Mouse (Mus musculus) hindbrain, postnatal 0 days (tissue): Measurements from ENCODE around the gene Tspan31. TPM values are rescaled to one million over a fixed set of nuclear protein-coding genes. Genes with fewer than 3 reads are reported as not detected.

Experiments
- ATAC-seq: fragments of 200-750 bp; cut with Nextera tagmentation; 2 replicates; pipeline ENCODE4 v1.8.0; 2017; ENCODE audit warnings: mild to moderate bottlenecking, moderate TSS enrichment, moderate library complexity
- DNase-seq: peaks from one replicate; pipeline ENCODE4 v3.0.0-alpha.2; 2015; ENCODE audit warnings: low spot score
- H3K27ac ChIP-seq: fragments of 300-500 bp; sonication (generic); 2 replicates; pipeline ENCODE4 v1.5.1; 2014; ENCODE audit warnings: mild to moderate bottlenecking
- H3K27me3 ChIP-seq: fragments of 300-500 bp; sonication (generic); 2 replicates; pipeline ENCODE4 v1.6.1; 2014; ENCODE audit warnings: low read length, mixed read lengths; ENCODE audit not compliant: insufficient read depth
- H3K36me3 ChIP-seq: fragments of 300-500 bp; sonication (generic); 2 replicates; pipeline ENCODE4 v1.6.1; 2014; ENCODE audit warnings: low read length, mixed read lengths; ENCODE audit not compliant: insufficient read depth
- H3K4me1 ChIP-seq: fragments of 300-500 bp; sonication (generic); 2 replicates; pipeline ENCODE4 v1.6.1; 2014; ENCODE audit warnings: antibody characterized with exemption, low read length, mixed read lengths; ENCODE audit not compliant: insufficient read depth
- H3K4me2 ChIP-seq: fragments of 300-500 bp; sonication (generic); 2 replicates; pipeline ENCODE4 v1.6.1; 2014; ENCODE audit warnings: low read depth, mild to moderate bottlenecking, low read length, moderate library complexity, mixed read lengths
- H3K4me3 ChIP-seq: fragments of 300-500 bp; sonication (generic); 2 replicates; pipeline ENCODE4 v1.5.1; 2014; ENCODE audit warnings: low read length
- H3K9ac ChIP-seq: fragments of 300-500 bp; sonication (generic); replicated peaks from 2 replicates; pipeline ENCODE4 v1.6.1; 2014; ENCODE audit warnings: mild to moderate bottlenecking, low read length, moderate library complexity, mixed read lengths
- H3K9me3 ChIP-seq: fragments of 300-500 bp; sonication (generic); 2 replicates; pipeline ENCODE4 v1.6.1; 2016; ENCODE audit warnings: low read length, mixed read lengths
- CTCF ChIP-seq: IDR thresholded peaks from 2 replicates; pipeline ENCODE4 v1.5.1; 2016; ENCODE audit warnings: antibody characterized with exemption, control low read depth, low read depth
- WGBS: fragments of 180-500 bp; shearing (Covaris S2); extraction: QIAGEN DNeasy Blood & Tissue Kit; methylation state at CpG from one replicate; pipeline ENCODE4 v1.1.7; 2014; 5-methylcytosine and 5-hydroxymethylcytosine counted together
- polyA plus RNA-seq: library from polyadenylated mRNA; unstranded; fragments of >200 nt; fragmentation: Nextera tagmentation; extraction: Ambion mirVana; gene quantifications from 2 replicates; pipeline ENCODE4 v1.2.1, GENCODE M21; 2015
- total RNA-seq: library from RNA; depleted of rRNA; stranded (reverse); fragments of >200 nt; gene quantifications from 2 replicates; pipeline ENCODE4 v1.2.3, GENCODE M21; 2014

Gene Tspan31
- total and polyA plus RNA-seq, 2 experiments from 2014 or later: 105 to 129 TPM

DNA sequence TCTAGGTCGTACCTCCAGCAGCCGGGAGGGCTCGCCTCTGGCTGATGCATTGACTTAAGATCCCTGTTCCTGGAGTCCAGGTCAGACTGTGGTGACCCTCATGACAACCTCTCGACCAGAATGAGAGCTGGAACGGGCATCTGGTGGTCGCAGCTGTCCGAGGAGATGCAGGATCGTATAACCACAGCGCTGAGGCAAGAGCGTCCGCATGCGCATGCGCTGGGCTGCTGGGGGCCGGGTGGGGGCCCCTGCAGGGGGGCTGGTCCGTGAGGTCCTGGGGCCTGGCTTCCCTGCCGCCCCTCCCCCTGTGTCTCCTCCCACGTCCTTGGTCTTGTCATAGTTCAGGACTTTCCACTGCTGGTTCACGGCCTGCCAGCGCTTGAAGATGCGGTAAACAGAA lies 13.6 kb downstream of the Tspan31 start:
- peaks cover 35% of the 10 kb centered on the region for H3K36me3 ChIP-seq
- 88% methylated on average over 20 of the region's 20 CpGs for WGBS
- no peak for ATAC-seq

DNA sequence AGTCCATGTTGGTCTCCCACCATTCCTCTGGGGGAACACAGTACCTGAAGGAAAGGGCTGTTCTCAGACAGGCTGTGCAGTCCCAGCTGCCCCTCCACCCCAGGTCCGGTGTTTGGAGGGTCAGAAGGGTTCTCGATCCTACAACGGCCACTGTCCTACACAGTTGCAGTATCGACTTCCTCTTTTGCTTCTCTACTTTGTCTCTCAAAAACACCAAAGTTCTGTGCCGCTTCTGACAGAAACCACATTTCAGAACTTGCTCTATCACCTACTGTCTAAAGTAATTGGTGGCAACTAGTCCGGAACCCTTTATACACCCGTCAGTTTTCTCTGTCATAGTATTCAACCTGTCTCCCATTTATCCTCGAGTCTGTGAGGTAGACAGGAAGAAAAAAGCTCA lies 14.7 kb downstream of the Tspan31 start:
- H3K4me3 ChIP-seq: no peak overlapping the region
- no peak overlapping the region for H3K4me2 ChIP-seq
- no peak for TF ChIP-seq CTCF
- WGBS: 94% methylated on average over 8 of the region's 8 CpGs
- H3K27me3 ChIP-seq: peaks cover 5% of the 10 kb centered on the region; the same call in 1 of the 2 replicates
- ATAC-seq (no peak), DNase-seq (no peak)
- no peak overlapping the region for H3K9ac ChIP-seq
- peaks cover 35% of the 10 kb centered on the region for H3K36me3 ChIP-seq
- H3K27ac ChIP-seq: no peak overlapping the region
- H3K9me3 ChIP-seq: no peaks in the 10 kb centered on the region
- no peaks in the 10 kb centered on the region for H3K4me1 ChIP-seq

More for the DNA sequence above, 13.6 kb downstream of the Tspan31 start:
- Histone ChIP-seq H3K9me3 (no peaks in the 10 kb centered on the region), H3K27me3 (no peaks in the 10 kb centered on the region), H3K4me1 (peaks cover 3% of the 10 kb centered on the region; the same call in 1 of the 2 replicates), H3K4me3 (no peak overlapping the region), H3K9ac (no peak overlapping the region), H3K27ac (no peak overlapping the region), H3K4me2 (no peak overlapping the region)
- TF ChIP-seq CTCF: no peak
- no peak for DNase-seq

DNA sequence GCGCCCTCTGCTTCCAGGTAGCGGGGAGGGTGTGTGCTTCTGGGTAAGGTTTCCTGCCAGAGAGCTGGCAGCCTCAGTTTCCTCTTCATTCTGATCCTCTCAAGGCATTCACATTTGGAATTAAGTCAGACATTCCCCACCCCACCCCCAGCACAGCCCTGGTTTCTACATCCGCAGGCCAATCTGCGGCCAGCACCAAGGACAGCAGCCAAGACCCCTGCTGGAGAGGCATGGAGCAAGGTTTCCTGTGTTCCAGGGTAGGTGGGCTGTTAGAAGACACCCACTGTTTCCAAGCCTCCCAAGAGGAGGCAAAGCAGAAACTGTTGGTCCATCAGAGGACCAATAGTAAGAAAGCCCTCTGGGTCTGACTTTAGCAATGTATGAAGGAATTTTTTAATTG lies 15.4 kb downstream of the Tspan31 start:
- peaks cover 35% of the 10 kb centered on the region for H3K36me3 ChIP-seq
- DNase-seq (no peak), ATAC-seq (no peak)
- H3K4me3 ChIP-seq: no peak overlapping the region
- no peak overlapping the region for H3K4me2 ChIP-seq
- 59% methylated on average over 4 of the region's 4 CpGs for WGBS
- no peak overlapping the region for H3K27ac ChIP-seq
- H3K27me3 ChIP-seq: peaks cover 12% of the 10 kb centered on the region; the same call in 1 of the 2 replicates
- no peak for TF ChIP-seq CTCF
- no peak overlapping the region for H3K9ac ChIP-seq
- H3K9me3 ChIP-seq: no peaks in the 10 kb centered on the region
- H3K4me1 ChIP-seq: no peaks in the 10 kb centered on the region; the same call in 1 of the 2 replicates

GRCm38 (mm10) chr10:127050119-127050474 lies 20.0 kb downstream of the Tspan31 start:
- no peak for TF ChIP-seq CTCF
- no peak overlapping the region for H3K27ac ChIP-seq
- H3K4me2 ChIP-seq: no peak overlapping the region
- H3K4me1 ChIP-seq: peaks cover 6% of the 10 kb centered on the region; the same call in 1 of the 2 replicates
- H3K9ac ChIP-seq: no peak overlapping the region
- H3K36me3 ChIP-seq: peaks cover 12% of the 10 kb centered on the region; the same call in 1 of the 2 replicates
- peaks cover 26% of the 10 kb centered on the region; the same call in 1 of the 2 replicates for H3K27me3 ChIP-seq
- no peaks in the 10 kb centered on the region for H3K9me3 ChIP-seq
- 24% methylated on average over 10 of the region's 10 CpGs for WGBS
- H3K4me3 ChIP-seq: no peak overlapping the region
- ATAC-seq (no peak), DNase-seq (no peak)

GRCm38 (mm10) chr10:127049395-127050118 lies 20.5 kb downstream of the Tspan31 start:
- Histone ChIP-seq H3K27ac (no peak overlapping the region), H3K4me1 (peaks cover 6% of the 10 kb centered on the region; the same call in 1 of the 2 replicates), H3K36me3 (peaks cover 7% of the 10 kb centered on the region; the same call in 1 of the 2 replicates), H3K9ac (no peak overlapping the region), H3K4me3 (peak overlapping the region; percentile 0; the same call in 1 of the 2 replicates), H3K9me3 (no peaks in the 10 kb centered on the region), H3K27me3 (peaks cover 26% of the 10 kb centered on the region; the same call in 1 of the 2 replicates), H3K4me2 (peak overlapping the region; percentile 8; the same call in 1 of the 2 replicates)
- no peak for DNase-seq
- 4% methylated on average over 29 of the region's 29 CpGs for WGBS
- ATAC-seq: 0 out of 2 replicates have a peak, but pooled peaks have one; percentile 11
- peak; percentile 38 for TF ChIP-seq CTCF

DNA sequence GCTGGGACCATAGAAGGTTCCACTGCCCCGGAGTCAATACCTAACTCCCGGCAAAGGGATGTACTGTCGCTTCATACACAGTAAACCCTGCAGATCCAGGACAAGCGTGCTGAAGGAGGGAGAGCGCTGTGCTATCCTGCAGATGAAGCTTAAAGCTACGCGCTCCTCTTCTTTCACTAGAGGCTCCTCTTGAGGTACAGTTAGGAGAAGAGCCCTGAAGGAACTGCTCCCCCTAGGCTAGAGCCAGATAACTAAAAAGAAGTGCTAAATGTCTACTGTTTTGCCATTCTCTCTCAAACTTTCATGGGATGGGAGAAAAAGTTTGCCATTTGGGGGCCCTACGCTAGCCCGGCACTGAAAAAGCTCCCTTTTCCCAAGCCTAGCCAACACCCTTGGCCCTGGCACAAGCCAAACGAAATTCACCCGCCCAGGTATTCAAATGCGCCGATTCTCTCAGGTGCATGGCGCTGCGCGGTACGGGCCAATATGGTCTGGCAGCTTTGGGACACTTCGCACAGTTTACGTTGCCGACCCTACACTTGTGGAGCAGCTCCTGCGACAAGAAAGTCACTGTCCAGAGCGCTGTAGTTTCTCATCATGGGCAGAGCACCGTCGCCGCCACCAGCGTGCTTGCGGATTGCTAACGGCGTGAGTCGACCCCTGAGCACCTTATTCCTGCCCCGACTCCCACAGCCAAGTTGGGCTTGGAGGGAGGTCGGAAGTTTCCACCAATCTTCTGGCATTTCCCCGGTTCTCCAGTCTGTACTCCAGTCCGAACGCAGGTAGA lies 21.3 kb downstream of the Tspan31 start:
- H3K4me1 ChIP-seq: peaks cover 6% of the 10 kb centered on the region; the same call in 1 of the 2 replicates
- peak overlapping the region; percentile 8; the same call in 1 of the 2 replicates for H3K4me2 ChIP-seq
- H3K4me3 ChIP-seq: 0 out of 2 replicates have a peak overlapping the region, but pooled peaks have one; percentile 0
- ATAC-seq: no peak
- H3K9ac ChIP-seq: no peak overlapping the region
- TF ChIP-seq CTCF: 0 out of 2 replicates have a peak, but pooled peaks have one; percentile 3
- no peaks in the 10 kb centered on the region; the same call in 1 of the 2 replicates for H3K36me3 ChIP-seq
- no peak overlapping the region for H3K27ac ChIP-seq
- 6% methylated on average over 35 of the region's 35 CpGs for WGBS
- peaks cover 26% of the 10 kb centered on the region; the same call in 1 of the 2 replicates for H3K27me3 ChIP-seq
- H3K9me3 ChIP-seq: no peaks in the 10 kb centered on the region
- no peak for DNase-seq
